Mouse (Mus musculus): ENCODE measurements around the gene Fam120c. TPM values are rescaled to one million over a fixed set of nuclear protein-coding genes. Genes with fewer than 3 reads are reported as not detected.

Gene Fam120c
- total and polyA plus RNA-seq, 2 experiments from 2014 or later = 7.1 to 18.6 TPM

DNA sequence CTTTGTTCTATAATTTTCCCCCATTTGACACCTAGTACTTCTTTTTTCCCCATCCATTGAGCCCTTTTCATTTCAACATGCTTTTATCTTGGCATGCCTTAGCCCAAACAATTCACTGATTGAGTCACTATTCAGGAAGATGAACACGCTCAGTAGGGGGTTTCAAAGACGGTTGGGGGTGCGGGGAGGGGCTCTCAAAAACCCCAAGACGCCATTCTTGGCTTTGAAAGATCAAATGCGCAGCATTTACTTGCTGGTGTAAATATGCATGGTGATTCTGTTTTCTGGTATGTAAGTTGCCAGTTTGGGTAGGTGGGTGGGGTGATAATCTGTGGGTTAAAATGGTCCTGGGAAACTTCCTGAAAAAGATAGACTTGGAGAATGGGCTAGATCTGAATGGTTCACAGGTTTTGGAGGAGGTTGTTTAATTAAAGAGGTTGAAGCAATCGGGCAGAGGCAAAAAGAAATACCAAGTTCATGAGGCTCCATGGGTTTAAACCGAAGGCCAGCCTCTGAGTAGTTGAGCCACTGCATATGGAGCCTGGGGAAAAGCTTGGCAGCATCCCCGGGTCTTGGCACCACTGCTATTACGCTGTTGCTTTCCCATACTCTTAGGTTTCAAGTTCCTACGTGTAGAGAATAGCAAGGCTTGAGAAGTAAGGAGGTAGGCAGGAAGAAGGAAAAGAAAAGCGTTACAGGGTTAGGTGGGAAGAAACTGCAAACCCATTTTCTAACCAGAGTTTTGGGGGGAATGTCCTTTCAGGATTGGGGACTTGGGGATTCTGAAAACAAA, 1.6 kb downstream of the Fam120c start:
- Histone ChIP-seq H3K4me2 (ENCODE audit: low read depth, low read length) (peak overlapping the region; percentile 60), H3K27me3 (ENCODE audit: insufficient read depth, low read length) (no peaks in the 10 kb centered on the region), H3K9me3 (ENCODE audit: low read length) (no peaks in the 10 kb centered on the region), H3K27ac (peak overlapping the region; percentile 32; the same call in 1 of the 2 replicates), H3K36me3 (ENCODE audit: insufficient read depth, low read length) (no peaks in the 10 kb centered on the region), H3K4me1 (ENCODE audit: insufficient read depth, low read length) (no peaks in the 10 kb centered on the region), H3K9ac (replicated peaks; ENCODE audit: low read length) (peak overlapping the region; percentile 67), H3K4me3 (ENCODE audit: low read length) (peak overlapping the region; percentile 62)
- peak; percentile 52 for DNase-seq (ENCODE audit: low spot score)
- ATAC-seq = no peak
- TF ChIP-seq CTCF (IDR thresholded peaks at IDR 0.05; ENCODE audit: low read depth) = no peak
- WGBS = 28% methylated on average over 11 of the region's 11 CpGs

GRCm38 (mm10) chrX:151347278-151347677, 3.3 kb downstream of the Fam120c start:
- no peak for DNase-seq (ENCODE audit: low spot score)
- H3K9ac ChIP-seq (replicated peaks; ENCODE audit: low read length) = no peak overlapping the region
- no peak overlapping the region for H3K4me3 ChIP-seq (ENCODE audit: low read length)
- H3K4me2 ChIP-seq (ENCODE audit: low read depth, low read length) = peak overlapping the region; percentile 60
- H3K36me3 ChIP-seq (ENCODE audit: insufficient read depth, low read length) = no peaks in the 10 kb centered on the region
- no peaks in the 10 kb centered on the region for H3K27me3 ChIP-seq (ENCODE audit: insufficient read depth, low read length)
- no peak for TF ChIP-seq CTCF (IDR thresholded peaks at IDR 0.05; ENCODE audit: low read depth)
- H3K4me1 ChIP-seq (ENCODE audit: insufficient read depth, low read length) = no peaks in the 10 kb centered on the region
- H3K9me3 ChIP-seq (ENCODE audit: low read length) = no peaks in the 10 kb centered on the region
- no peak overlapping the region for H3K27ac ChIP-seq
- ATAC-seq = no peak

DNA sequence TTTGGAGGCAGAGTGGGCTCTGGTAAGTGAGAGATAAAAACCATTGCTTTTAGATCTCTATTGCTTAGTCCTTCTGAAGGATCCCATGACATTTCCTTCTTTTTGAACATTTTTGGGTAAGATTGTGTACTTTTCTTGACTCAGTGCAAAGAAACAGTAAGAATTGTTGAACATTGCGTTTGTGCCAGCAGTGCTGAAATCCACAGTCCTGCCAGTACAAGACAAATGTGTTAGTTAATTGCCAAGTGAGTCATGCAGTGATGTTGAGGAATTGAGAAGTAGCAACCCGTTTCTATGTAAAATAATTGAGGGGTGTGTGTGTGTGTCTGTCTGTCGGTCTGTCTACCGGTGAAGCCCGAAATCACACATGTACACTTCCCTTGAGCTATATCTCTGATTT, 5.3 kb downstream of the Fam120c start:
- Histone ChIP-seq H3K4me3 (ENCODE audit: low read length) (no peak overlapping the region), H3K9me3 (ENCODE audit: low read length) (no peaks in the 10 kb centered on the region), H3K4me2 (ENCODE audit: low read depth, low read length) (no peak overlapping the region), H3K27me3 (ENCODE audit: insufficient read depth, low read length) (no peaks in the 10 kb centered on the region), H3K27ac (no peak overlapping the region), H3K36me3 (ENCODE audit: insufficient read depth, low read length) (no peaks in the 10 kb centered on the region), H3K4me1 (ENCODE audit: insufficient read depth, low read length) (no peaks in the 10 kb centered on the region), H3K9ac (replicated peaks; ENCODE audit: low read length) (no peak overlapping the region)
- 76% methylated on average over 5 of the region's 5 CpGs for WGBS
- ATAC-seq = no peak
- no peak for TF ChIP-seq CTCF (IDR thresholded peaks at IDR 0.05; ENCODE audit: low read depth)
- DNase-seq (ENCODE audit: low spot score) = no peak

DNA sequence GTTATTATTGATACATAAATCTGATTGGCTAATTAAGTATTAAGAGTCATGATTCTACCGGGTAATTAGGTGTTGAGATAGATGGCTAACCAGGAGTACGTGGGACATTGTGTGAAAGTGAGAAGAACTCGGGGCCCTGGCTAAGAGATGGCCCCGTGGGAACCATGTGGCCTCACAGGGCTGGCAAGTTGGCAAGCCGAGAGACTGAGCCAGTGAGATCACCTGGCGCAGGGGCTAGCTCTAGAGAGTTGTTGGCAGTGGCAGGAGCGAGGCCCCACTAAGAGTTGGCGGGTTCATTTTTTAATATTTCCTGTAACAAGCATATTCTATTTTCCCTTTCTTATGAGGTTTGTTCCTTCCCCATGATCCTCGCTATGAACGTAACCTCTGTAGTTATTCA, 74.8 kb downstream of the Fam120c start:
- DNase-seq (ENCODE audit: low spot score) (no peak), ATAC-seq (no peak)
- Histone ChIP-seq H3K4me1 (ENCODE audit: insufficient read depth, low read length) (no peaks in the 10 kb centered on the region), H3K27ac (no peak overlapping the region), H3K9ac (replicated peaks; ENCODE audit: low read length) (no peak overlapping the region), H3K4me3 (ENCODE audit: low read length) (no peak overlapping the region), H3K36me3 (ENCODE audit: insufficient read depth, low read length) (no peaks in the 10 kb centered on the region), H3K4me2 (ENCODE audit: low read depth, low read length) (no peak overlapping the region), H3K9me3 (ENCODE audit: low read length) (no peaks in the 10 kb centered on the region), H3K27me3 (ENCODE audit: insufficient read depth, low read length) (no peaks in the 10 kb centered on the region)
- WGBS = 86% methylated on average over 10 of the region's 10 CpGs
- no peak for TF ChIP-seq CTCF (IDR thresholded peaks at IDR 0.05; ENCODE audit: low read depth)

DNA sequence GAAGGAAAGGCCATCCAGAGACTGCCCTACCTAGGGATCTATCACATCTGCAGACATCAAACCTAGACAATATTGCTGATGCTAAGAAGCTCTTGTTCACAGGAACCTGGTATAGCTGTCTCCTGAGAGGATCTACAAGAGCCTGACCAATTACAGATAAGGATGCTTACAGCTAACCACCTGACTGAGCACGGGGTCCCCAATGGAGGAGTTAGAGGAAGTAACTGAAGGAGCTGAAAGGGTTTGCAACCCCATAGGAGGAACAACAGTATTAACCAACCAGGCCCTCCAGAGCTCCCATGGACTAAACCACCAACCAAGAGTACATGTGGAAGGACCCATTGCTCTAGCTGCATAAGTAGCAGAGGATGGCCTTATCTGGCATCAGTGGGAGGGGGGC, 76.8 kb downstream of the Fam120c start:
- Histone ChIP-seq H3K4me2 (ENCODE audit: low read depth, low read length) (no peak overlapping the region), H3K36me3 (ENCODE audit: insufficient read depth, low read length) (no peaks in the 10 kb centered on the region), H3K9ac (replicated peaks; ENCODE audit: low read length) (no peak overlapping the region), H3K4me3 (ENCODE audit: low read length) (no peak overlapping the region), H3K27me3 (ENCODE audit: insufficient read depth, low read length) (no peaks in the 10 kb centered on the region), H3K9me3 (ENCODE audit: low read length) (no peaks in the 10 kb centered on the region), H3K27ac (no peak overlapping the region), H3K4me1 (ENCODE audit: insufficient read depth, low read length) (no peaks in the 10 kb centered on the region)
- WGBS = 96% methylated on average over 1 of the region's 1 CpGs
- no peak for DNase-seq (ENCODE audit: low spot score)
- TF ChIP-seq CTCF (IDR thresholded peaks at IDR 0.05; ENCODE audit: low read depth) = no peak
- no peak for ATAC-seq

GRCm38 (mm10) chrX:151443637-151444036, 99.7 kb downstream of the Fam120c start:
- Histone ChIP-seq H3K4me1 (ENCODE audit: insufficient read depth, low read length) (no peaks in the 10 kb centered on the region), H3K4me3 (ENCODE audit: low read length) (no peak overlapping the region), H3K27ac (no peak overlapping the region), H3K9me3 (ENCODE audit: low read length) (no peaks in the 10 kb centered on the region), H3K36me3 (ENCODE audit: insufficient read depth, low read length) (no peaks in the 10 kb centered on the region), H3K4me2 (ENCODE audit: low read depth, low read length) (no peak overlapping the region), H3K27me3 (ENCODE audit: insufficient read depth, low read length) (no peaks in the 10 kb centered on the region), H3K9ac (replicated peaks; ENCODE audit: low read length) (no peak overlapping the region)
- no peak for DNase-seq (ENCODE audit: low spot score)
- TF ChIP-seq CTCF (IDR thresholded peaks at IDR 0.05; ENCODE audit: low read depth) = no peak
- no peak for ATAC-seq

- Histone ChIP-seq H3K27me3 (ENCODE audit: insufficient read depth, low read length) (no peaks in the 10 kb centered on the region), H3K9ac (replicated peaks; ENCODE audit: low read length) (no peak overlapping the region), H3K4me2 (ENCODE audit: low read depth, low read length) (no peak overlapping the region), H3K4me3 (ENCODE audit: low read length) (no peak overlapping the region), H3K27ac (no peak overlapping the region), H3K9me3 (ENCODE audit: low read length) (no peaks in the 10 kb centered on the region), H3K36me3 (ENCODE audit: insufficient read depth, low read length) (no peaks in the 10 kb centered on the region), H3K4me1 (ENCODE audit: insufficient read depth, low read length) (no peaks in the 10 kb centered on the region)
- DNase-seq (ENCODE audit: low spot score) (no peak), ATAC-seq (no peak)
- no peak for TF ChIP-seq CTCF (IDR thresholded peaks at IDR 0.05; ENCODE audit: low read depth)
- 91% methylated on average over 1 of the region's 1 CpGs for WGBS
Measured at GRCm38 (mm10) chrX:151444189-151444588, 100.2 kb downstream of the Fam120c start.

Data from hindbrain, postnatal 0 days (tissue).